Mouse (Mus musculus) kidney, postnatal 10 days (tissue): ENCODE results near the gene Dnah10.
A peak's percentile ranks its signal among the peaks of the same experiment; 100 is the strongest.
"Not testable (repeated sequence)": the region's sequence is repeated elsewhere in the genome, so short reads cannot be mapped to it uniquely, and the experiment has no call there.

Experiments used
- DNase-seq: peaks from one replicate; pipeline ENCODE4 v3.0.0; 2021; ENCODE audit warnings: mixed read lengths

The Dnah10 gene

GRCm38 (mm10) chr5:124724997-124725396 is at the start of gene Dnah10:
TSS of gene Dnah10 (plus strand) at chr5:124725085.
- no peak for DNase-seq

GRCm38 (mm10) chr5:124713741-124714140 is 11.1 kb upstream of the Dnah10 start:
- peak; percentile 26 for DNase-seq

DNA sequence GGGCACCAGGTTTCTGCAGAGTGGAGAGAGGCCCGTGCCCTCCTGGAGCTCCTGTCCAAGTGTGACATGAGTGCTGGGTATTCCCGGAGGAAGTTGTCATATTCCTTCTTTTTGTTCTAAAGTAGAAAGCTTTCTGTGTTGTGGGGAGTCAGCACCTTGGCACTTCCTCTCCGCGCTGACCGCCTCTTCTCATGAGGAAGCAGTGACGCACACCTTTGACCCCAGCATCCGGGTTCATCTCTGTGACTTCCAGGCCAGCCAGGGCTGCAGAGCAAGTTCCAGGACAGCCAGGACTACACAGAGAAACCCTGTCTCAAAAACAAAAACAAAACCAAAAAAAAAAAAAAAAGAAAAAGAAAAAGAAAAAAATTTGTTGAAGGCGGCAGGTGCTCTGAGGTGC is 9.8 kb upstream of the Dnah10 start:
- peak; percentile 82 for DNase-seq

- no peak for DNase-seq
Observed at GRCm38 (mm10) chr5:124717969-124718368, 6.9 kb upstream of the Dnah10 start.

DNA sequence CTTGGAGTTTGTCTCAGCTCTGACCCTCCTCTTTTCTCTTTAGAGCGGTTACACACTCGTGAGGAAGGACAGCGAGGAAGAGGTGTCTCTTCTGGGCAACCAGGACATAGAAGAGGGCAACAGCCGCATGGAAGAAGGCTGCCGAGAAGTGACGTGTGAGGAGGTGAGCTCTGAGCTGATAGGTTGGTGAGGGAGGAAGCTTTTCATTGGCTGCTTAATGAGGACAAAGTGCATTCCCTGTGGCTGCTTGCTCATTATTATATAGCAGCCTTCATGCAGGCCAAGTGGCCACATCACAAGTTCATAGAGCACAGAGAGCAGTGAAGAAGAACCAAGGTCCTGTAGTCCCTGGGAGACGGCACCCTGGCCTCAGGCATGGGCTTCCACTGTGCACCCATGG is 6.5 kb upstream of the Dnah10 start:
- no peak for DNase-seq

- DNase-seq, result no peak
Observed at GRCm38 (mm10) chr5:124723125-124723524, 1.8 kb upstream of the Dnah10 start.

GRCm38 (mm10) chr5:124729662-124730206 is 4.8 kb downstream of the Dnah10 start:
- peak; percentile 41 for DNase-seq

- DNase-seq, result no peak
Observed at GRCm38 (mm10) chr5:124733961-124734360, 9.1 kb downstream of the Dnah10 start.

DNA sequence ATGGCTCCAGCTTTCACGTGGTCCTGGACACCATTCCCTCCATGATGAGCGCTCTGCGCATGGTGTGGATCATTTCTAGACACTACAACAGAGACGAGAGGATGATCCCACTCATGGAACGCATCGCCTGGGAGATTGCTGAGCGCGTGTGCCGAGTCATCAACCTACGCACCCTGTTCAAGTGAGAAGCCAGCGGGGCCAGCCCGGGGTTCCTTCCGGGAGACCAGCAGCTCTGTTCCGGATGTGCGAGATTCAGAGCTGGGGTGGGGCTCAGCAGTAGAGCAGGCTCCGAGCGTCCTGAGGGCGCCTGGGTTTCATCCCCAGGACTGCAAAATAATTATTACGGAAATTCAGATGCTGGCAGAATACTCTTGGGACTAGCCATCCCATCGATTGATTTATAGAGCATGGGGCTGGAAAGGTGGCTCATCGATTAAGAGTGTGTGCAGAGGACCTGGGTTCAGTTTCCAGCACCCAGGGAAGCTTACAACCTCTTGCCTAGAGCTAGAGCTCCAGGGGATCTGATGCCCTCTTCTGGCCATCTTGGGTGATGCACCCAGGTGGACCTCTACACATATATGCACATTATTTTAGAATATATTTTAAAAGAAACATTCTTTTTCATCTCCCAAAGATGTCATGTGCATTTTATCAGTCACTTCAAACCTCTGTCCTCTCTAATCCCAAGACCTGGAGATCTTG is 17.2 kb downstream of the Dnah10 start:
- no peak for DNase-seq

DNA sequence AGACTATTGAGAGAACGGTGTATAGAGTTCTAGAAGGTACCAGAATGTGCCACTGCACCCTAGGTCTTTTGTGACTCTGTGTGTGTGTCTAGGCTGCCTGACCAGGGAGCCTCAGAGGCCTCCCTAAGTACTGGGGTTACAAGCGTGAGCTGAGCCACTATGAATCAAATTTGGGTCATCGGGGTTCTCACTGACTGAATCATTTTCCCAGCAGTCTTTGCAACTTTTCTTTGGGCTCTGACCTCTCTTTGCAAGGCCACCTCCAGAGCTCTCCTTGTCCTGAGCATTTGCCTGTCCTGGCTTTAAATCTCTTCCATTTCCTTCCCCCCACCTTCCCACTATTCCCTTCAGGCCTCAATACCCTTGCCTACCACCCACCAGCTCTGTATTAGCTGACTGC is 19.0 kb downstream of the Dnah10 start:
- DNase-seq, result no peak

DNA sequence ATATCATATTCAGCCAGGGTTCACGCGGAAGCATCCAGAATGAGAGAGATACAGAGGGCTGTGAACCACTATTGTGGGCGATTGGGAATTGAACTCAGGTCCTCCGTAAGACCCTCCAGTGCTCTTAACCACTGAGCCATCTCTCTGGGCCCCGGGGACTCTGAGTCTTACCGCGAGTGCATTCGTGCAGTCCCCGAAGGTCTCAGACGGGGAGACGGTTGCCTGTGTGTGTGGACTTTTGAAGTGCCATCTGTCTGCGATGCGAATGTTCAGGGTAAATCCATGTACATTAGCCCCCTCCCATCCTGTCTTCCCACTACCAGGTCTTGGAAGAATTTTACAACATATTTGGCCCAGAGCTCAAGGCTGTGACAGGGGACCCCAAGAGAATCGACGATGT is 21.3 kb downstream of the Dnah10 start:
- no peak for DNase-seq

DNA sequence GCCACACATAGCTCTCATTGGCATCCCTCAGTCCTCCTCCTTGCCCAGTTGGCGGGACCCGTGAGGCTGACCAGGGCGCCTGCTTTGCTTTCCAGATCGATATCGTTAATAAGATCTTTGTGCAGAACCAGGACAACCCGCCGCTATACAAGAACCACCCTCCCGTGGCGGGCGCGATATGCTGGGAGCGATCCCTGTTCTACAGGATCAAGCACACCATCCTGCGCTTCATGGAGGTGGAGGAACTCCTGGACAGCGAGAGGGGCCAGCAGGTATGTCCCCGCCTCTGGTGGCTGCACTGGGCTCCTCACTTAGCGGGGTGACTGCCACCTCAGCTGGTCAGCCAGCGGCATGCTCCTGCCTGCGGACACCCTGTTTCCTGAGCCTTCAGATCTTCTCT is 23.4 kb downstream of the Dnah10 start:
- DNase-seq, result no peak

GRCm38 (mm10) chr5:124751656-124752055 is 26.8 kb downstream of the Dnah10 start:
- no peak for DNase-seq

DNA sequence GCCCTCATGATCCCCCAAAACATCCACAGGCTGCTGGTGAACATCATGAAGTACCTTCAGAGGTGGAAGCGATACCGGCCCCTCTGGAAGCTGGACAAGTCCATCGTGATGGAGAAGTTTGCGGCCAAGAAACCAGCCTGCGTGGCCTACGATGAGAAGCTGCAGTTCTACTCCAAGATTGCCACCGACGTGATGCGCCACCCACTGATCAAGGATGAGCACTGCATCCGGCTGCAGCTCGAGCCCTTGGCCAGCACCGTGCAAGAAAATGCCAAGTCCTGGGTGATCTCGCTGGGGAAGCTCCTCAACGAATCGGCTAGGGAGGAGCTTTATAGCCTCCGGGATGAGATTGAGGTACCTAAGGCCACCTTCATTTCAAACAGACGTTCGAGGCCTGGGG is 36.1 kb downstream of the Dnah10 start:
- peak; percentile 30 for DNase-seq

DNA sequence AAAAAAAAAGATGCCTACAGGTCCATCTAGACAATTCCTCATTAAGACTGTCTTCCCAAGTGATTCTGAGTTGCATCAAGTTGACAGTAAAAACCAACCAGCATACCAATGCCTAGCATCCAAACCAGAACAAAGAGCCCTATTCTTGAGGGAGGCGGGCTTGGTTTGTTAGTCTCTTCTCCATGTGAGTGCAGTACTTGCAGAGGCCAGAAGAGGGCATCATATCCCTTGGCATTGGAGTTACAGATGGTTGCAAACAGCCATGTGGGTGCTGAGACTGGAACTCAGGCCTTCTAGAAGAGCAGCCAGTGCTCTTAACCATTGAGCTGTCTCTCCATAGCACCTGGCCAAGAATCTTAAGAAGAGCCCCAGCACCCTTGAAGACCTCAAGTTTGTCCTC is 36.9 kb downstream of the Dnah10 start:
- no peak for DNase-seq

DNA sequence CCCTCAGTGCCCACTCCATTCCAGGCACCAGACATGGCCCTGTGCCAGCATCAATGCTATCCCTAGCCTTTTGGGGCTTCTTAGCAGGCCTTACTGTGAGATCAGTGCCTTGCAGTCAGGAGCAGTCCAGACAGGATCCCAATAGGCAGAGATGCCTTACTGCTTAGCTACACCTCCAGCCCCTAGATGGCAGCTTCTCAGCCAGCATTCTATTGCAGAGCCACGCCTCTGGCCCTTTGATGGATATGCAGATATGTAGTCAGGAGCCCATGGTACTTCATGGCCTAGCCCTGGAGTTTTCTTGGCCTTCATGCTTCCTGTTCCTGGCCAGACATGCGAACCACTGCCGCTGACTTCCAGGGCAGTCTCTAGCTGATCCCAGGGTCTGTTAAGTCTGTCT is 49.7 kb downstream of the Dnah10 start:
- DNase-seq, result no peak

GRCm38 (mm10) chr5:124776289-124776688 is 51.4 kb downstream of the Dnah10 start:
- not testable (repeated sequence) for DNase-seq

DNA sequence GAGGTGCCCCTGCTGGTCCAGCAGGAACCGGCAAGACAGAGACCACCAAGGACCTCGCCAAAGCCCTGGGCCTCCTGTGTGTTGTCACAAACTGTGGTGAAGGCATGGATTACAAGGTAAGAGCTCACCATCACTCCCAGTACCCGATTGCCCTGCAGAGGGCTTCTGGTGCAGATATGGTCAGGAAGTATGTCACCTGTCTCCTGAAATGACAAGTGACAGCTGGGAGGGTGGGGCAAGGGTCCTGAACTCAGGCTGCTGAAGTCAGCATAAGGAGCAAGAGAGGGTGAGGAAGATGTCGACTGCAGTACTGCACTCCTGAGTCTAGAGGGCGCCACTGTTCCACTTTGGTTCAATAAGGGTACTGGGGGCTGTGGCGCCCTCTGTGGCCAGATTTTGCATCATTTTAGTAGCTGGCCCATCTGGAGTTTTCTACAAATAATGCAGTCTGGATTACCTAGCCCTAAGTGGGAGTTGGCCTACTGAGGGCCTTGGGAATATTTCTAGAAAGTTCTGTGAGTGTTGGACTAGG is 52.4 kb downstream of the Dnah10 start:
- DNase-seq, result peak; percentile 59

DNA sequence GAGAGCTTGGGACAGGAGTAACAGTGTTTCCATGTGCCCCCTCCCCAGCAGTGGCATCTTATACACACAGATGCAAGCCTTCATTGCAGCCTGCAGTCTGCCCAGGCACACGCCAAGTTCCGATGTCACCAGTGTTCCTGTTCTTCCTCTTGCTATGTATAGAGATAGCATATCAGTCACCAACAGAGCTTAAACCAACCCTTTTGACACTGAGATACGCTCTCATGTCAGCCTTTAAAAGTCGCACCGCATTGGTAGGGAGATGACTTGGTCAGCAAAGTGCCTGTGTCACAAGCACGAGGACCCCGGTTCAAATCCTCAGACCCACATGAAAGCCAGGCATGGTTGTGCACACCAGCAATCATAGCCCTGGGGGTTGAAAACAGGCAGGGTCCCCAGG is 55.0 kb downstream of the Dnah10 start:
- DNase-seq, result no peak

GRCm38 (mm10) chr5:124781696-124782095 is 56.8 kb downstream of the Dnah10 start:
- DNase-seq, result no peak

- no peak for DNase-seq
Observed at GRCm38 (mm10) chr5:124785650-124786049, 60.8 kb downstream of the Dnah10 start.

DNA sequence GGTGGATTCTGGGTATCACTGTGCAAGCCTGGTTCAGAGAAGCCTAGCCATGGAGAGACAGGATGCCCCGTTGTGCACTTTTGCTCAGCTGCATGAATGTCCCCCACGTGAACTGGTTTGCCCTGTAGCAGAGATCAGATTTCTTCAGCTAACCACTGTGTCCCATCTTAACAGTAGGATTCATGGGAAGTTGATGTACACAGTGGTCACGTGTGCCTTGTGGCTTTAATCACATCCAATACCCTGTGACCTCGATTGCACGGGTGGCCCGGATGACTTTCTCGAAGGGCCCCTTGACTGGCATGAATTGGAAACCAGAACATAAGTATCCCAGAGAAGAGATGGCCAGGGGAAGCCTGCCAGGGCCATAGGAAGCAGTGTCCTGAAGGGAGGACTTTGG is 67.2 kb downstream of the Dnah10 start:
- DNase-seq, result no peak

GRCm38 (mm10) chr5:124809708-124810366 is 85.0 kb downstream of the Dnah10 start:
- no peak for DNase-seq

GRCm38 (mm10) chr5:124812466-124812865 is 87.6 kb downstream of the Dnah10 start:
- no peak for DNase-seq
